Mouse (Mus musculus) spleen, adult 12 weeks (tissue): ENCODE measurements around the gene Cops4.

Source experiments
- DNase-seq: peaks from one replicate; pipeline ENCODE4 v3.0.0; 2022; ENCODE audit warnings: low spot score

Cops4 gene

GRCm38 (mm10) chr5:100546294-100547080 is 28.4 kb downstream of the Cops4 start:
- DNase-seq, result no peak

- no peak for DNase-seq
These were observed 30.1 kb downstream of the Cops4 start for GRCm38 (mm10) chr5:100548236-100548635.

GRCm38 (mm10) chr5:100549311-100549710 is 31.2 kb downstream of the Cops4 start:
- DNase-seq, result no peak

GRCm38 (mm10) chr5:100550151-100550550 is 32.0 kb downstream of the Cops4 start:
- DNase-seq, result no peak

GRCm38 (mm10) chr5:100551952-100552351 is 33.8 kb downstream of the Cops4 start:
- no peak for DNase-seq

GRCm38 (mm10) chr5:100553426-100553825 is 35.3 kb downstream of the Cops4 start:
- DNase-seq, result no peak

- no peak for DNase-seq
These were observed 38.9 kb downstream of the Cops4 start for GRCm38 (mm10) chr5:100557019-100557418.

- no peak for DNase-seq
These were observed 39.4 kb downstream of the Cops4 start for GRCm38 (mm10) chr5:100557537-100557936.

- DNase-seq, result no peak
These were observed 40.7 kb downstream of the Cops4 start for GRCm38 (mm10) chr5:100558783-100559182.

- DNase-seq, result no peak
These were observed 41.2 kb downstream of the Cops4 start for GRCm38 (mm10) chr5:100559357-100559756.

GRCm38 (mm10) chr5:100562702-100563101 is 44.6 kb downstream of the Cops4 start:
- no peak for DNase-seq

- DNase-seq, result no peak
These were observed 48.7 kb downstream of the Cops4 start for GRCm38 (mm10) chr5:100566798-100567197.

GRCm38 (mm10) chr5:100567258-100568032 is 49.3 kb downstream of the Cops4 start:
- no peak for DNase-seq

GRCm38 (mm10) chr5:100568177-100568576 is 50.1 kb downstream of the Cops4 start:
- DNase-seq, result no peak

- no peak for DNase-seq
These were observed 50.7 kb downstream of the Cops4 start for GRCm38 (mm10) chr5:100568802-100569201.

GRCm38 (mm10) chr5:100569250-100569934 is 51.3 kb downstream of the Cops4 start:
- no peak for DNase-seq

- DNase-seq, result no peak
These were observed 52.0 kb downstream of the Cops4 start for GRCm38 (mm10) chr5:100569997-100570595.

GRCm38 (mm10) chr5:100570716-100571115 is 52.6 kb downstream of the Cops4 start:
- no peak for DNase-seq

- DNase-seq, result no peak
These were observed 54.0 kb downstream of the Cops4 start, which contains the start of gene Plac8 for GRCm38 (mm10) chr5:100572069-100572468. TSS of gene Plac8 (minus strand) at chr5:100572245.

GRCm38 (mm10) chr5:100573256-100573655 is 55.1 kb downstream of the Cops4 start:
- DNase-seq, result no peak

- no peak for DNase-seq
These were observed 56.7 kb downstream of the Cops4 start for GRCm38 (mm10) chr5:100574771-100575170.

- no peak for DNase-seq
These were observed 60.8 kb downstream of the Cops4 start for GRCm38 (mm10) chr5:100578863-100579411.
